Mouse (Mus musculus): ENCODE measurements around the gene Perp. TPM values are rescaled to one million over a fixed set of nuclear protein-coding genes. Genes with fewer than 3 reads are reported as not detected.

Perp gene
- polyA plus RNA-seq, 1 experiment from 2014 or later = 10.7 TPM

DNA sequence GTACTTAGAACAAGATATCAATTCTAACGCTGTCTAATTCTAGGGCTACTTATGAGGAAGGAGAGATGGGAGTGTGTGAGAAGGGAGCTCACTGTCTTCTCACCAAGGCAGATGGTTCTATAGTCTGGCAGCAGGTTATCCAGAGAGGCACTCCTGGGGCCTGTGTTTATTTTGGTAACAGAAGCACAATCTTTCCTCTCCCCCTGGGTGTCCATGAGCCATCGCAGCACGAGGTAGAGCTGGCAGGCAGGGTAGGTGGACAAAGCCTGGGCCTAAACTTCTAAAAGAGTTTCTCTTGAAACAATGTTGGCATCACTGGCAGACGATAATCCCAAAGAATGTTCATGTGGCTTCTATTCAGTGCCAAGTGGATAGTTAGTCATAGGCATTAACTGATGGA lies 18.5 kb downstream of the Perp start:
- no peaks in the 10 kb centered on the region for H3K9me3 ChIP-seq (replicated peaks)
- H3K4me1 ChIP-seq (replicated peaks) = peaks cover 7% of the 10 kb centered on the region
- H3K4me2 ChIP-seq = no peak overlapping the region
- no peaks in the 10 kb centered on the region for H3K27me3 ChIP-seq
- H3K9ac ChIP-seq = no peak overlapping the region
- H3K36me3 ChIP-seq = no peaks in the 10 kb centered on the region
- no peak overlapping the region for H3K4me3 ChIP-seq (replicated peaks)
- no peak overlapping the region for H3K27ac ChIP-seq
- 72% methylated on average over 4 of the region's 4 CpGs for WGBS (ENCODE audit: insufficient replicate concordance)
- DNase-seq (no peak), ATAC-seq (ENCODE audit: low read depth) (no peak)

DNA sequence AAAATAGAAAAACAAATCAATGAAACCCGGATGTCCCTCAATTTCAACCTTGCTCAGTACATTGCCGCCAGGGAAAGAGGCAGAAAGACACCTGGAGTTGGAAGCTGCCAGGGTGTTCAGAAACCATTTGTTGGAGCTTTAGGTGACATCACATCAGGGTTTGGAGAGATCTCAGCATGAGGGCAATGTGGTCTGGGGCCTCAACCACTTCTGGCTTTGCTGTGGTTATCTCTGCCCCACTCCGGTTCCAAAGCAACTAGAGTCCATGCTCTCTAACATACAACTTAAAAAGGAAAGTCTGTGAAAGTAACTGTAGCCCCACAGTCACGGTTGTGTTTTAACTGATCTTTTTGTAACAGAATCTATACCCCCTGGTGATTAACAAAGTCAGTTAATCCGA lies 19.9 kb downstream of the Perp start:
- no peak for DNase-seq
- H3K4me3 ChIP-seq (replicated peaks) = no peak overlapping the region
- ATAC-seq (ENCODE audit: low read depth) = no peak
- H3K9me3 ChIP-seq (replicated peaks) = no peaks in the 10 kb centered on the region
- peaks cover 4% of the 10 kb centered on the region for H3K4me1 ChIP-seq (replicated peaks)
- WGBS (ENCODE audit: insufficient replicate concordance) = 33% methylated on average over 5 of the region's 5 CpGs
- no peaks in the 10 kb centered on the region for H3K36me3 ChIP-seq
- no peak overlapping the region for H3K27ac ChIP-seq
- no peaks in the 10 kb centered on the region for H3K27me3 ChIP-seq
- H3K4me2 ChIP-seq = no peak overlapping the region
- no peak overlapping the region for H3K9ac ChIP-seq

- H3K9me3 ChIP-seq (replicated peaks) = no peaks in the 10 kb centered on the region
- ATAC-seq (ENCODE audit: low read depth) (peak; percentile 67; the same call in 1 of the 2 replicates), DNase-seq (no peak)
- peaks cover 17% of the 10 kb centered on the region for H3K4me1 ChIP-seq (replicated peaks)
- H3K4me3 ChIP-seq (replicated peaks) = no peak overlapping the region
- H3K27ac ChIP-seq = no peak overlapping the region
- 11% methylated on average over 2 of the region's 2 CpGs for WGBS (ENCODE audit: insufficient replicate concordance)
- no peak overlapping the region for H3K9ac ChIP-seq
- no peaks in the 10 kb centered on the region for H3K36me3 ChIP-seq
- no peak overlapping the region for H3K4me2 ChIP-seq
- no peaks in the 10 kb centered on the region for H3K27me3 ChIP-seq
Observed at GRCm38 (mm10) chr10:18870990-18871389, 26.2 kb downstream of the Perp start.

- DNase-seq (no peak), ATAC-seq (ENCODE audit: low read depth) (no peak)
- Histone ChIP-seq H3K36me3 (no peaks in the 10 kb centered on the region), H3K27me3 (no peaks in the 10 kb centered on the region), H3K4me2 (no peak overlapping the region), H3K4me3 (replicated peaks) (no peak overlapping the region), H3K4me1 (replicated peaks) (peaks cover 10% of the 10 kb centered on the region), H3K27ac (no peak overlapping the region), H3K9me3 (replicated peaks) (no peaks in the 10 kb centered on the region), H3K9ac (no peak overlapping the region)
- 56% methylated on average over 1 of the region's 1 CpGs for WGBS (ENCODE audit: insufficient replicate concordance)
Observed at GRCm38 (mm10) chr10:18876211-18876610, 31.4 kb downstream of the Perp start.

DNA sequence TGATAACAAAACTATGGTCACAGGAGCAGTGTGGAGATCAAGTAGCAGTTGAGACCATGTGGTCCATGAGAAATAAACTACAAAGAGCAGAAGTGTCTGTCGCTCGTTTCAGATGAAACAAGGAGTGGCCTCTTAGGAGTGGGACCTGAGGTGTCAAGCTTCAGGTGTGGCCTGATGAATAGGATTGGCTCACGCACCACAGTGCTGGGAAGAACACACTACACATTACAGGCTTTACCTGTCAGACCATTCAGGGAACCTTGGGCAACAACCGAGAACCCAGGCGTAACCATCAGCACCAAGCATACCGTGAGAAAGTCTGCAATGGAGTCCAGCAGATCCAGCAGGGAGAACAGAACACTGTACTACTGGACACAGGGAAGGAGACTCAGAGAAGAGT lies 33.3 kb downstream of the Perp start:
- no peak for ATAC-seq (ENCODE audit: low read depth)
- no peak for DNase-seq
- Histone ChIP-seq H3K36me3 (no peaks in the 10 kb centered on the region), H3K9me3 (replicated peaks) (no peaks in the 10 kb centered on the region), H3K4me3 (replicated peaks) (no peak overlapping the region), H3K27ac (no peak overlapping the region), H3K4me1 (replicated peaks) (peaks cover 8% of the 10 kb centered on the region), H3K27me3 (no peaks in the 10 kb centered on the region), H3K4me2 (no peak overlapping the region), H3K9ac (no peak overlapping the region)
- WGBS (ENCODE audit: insufficient replicate concordance) = 74% methylated on average over 6 of the region's 6 CpGs

GRCm38 (mm10) chr10:18879160-18879559 lies 34.3 kb downstream of the Perp start:
- peaks cover 8% of the 10 kb centered on the region for H3K4me1 ChIP-seq (replicated peaks)
- H3K9ac ChIP-seq = no peak overlapping the region
- no peak overlapping the region for H3K27ac ChIP-seq
- 63% methylated on average over 4 of the region's 4 CpGs for WGBS (ENCODE audit: insufficient replicate concordance)
- H3K9me3 ChIP-seq (replicated peaks) = no peaks in the 10 kb centered on the region
- no peaks in the 10 kb centered on the region for H3K27me3 ChIP-seq
- H3K4me3 ChIP-seq (replicated peaks) = no peak overlapping the region
- H3K4me2 ChIP-seq = no peak overlapping the region
- ATAC-seq (ENCODE audit: low read depth) (no peak), DNase-seq (no peak)
- H3K36me3 ChIP-seq = no peaks in the 10 kb centered on the region

DNA sequence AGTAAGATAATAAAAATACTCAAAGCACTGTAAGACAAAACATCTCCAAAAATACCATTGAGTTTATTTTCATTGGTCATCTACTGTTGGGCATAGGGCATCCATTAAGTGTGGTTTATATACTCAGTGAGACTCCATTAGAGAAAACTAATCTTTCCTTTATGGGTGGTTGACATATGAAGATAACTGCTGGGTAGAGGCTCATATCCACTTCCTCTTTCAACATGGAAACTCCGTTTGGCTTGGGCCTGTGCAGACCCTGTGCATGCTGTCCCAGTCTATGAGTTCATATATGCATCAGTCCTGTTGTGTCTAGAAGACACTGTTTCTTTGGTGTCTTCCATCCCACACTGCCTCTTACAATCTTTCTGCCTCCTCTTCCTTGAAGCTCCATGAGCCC lies 34.9 kb downstream of the Perp start:
- H3K36me3 ChIP-seq = no peaks in the 10 kb centered on the region
- no peaks in the 10 kb centered on the region for H3K27me3 ChIP-seq
- H3K27ac ChIP-seq = no peak overlapping the region
- ATAC-seq (ENCODE audit: low read depth) = no peak
- H3K4me3 ChIP-seq (replicated peaks) = no peak overlapping the region
- 27% methylated on average over 1 of the region's 1 CpGs for WGBS (ENCODE audit: insufficient replicate concordance)
- no peak for DNase-seq
- no peak overlapping the region for H3K9ac ChIP-seq
- H3K4me1 ChIP-seq (replicated peaks) = peaks cover 6% of the 10 kb centered on the region
- H3K9me3 ChIP-seq (replicated peaks) = no peaks in the 10 kb centered on the region
- H3K4me2 ChIP-seq = no peak overlapping the region

- WGBS (ENCODE audit: insufficient replicate concordance) = 69% methylated on average over 1 of the region's 1 CpGs
- H3K9me3 ChIP-seq (replicated peaks) = no peaks in the 10 kb centered on the region
- no peak overlapping the region for H3K9ac ChIP-seq
- no peak overlapping the region for H3K4me3 ChIP-seq (replicated peaks)
- H3K4me2 ChIP-seq = no peak overlapping the region
- H3K4me1 ChIP-seq (replicated peaks) = no peaks in the 10 kb centered on the region; the same call in 1 of the 2 replicates
- no peak for DNase-seq
- ATAC-seq (ENCODE audit: low read depth) = no peak
- H3K27ac ChIP-seq = no peak overlapping the region
- H3K36me3 ChIP-seq = no peaks in the 10 kb centered on the region
- no peaks in the 10 kb centered on the region for H3K27me3 ChIP-seq
Observed at GRCm38 (mm10) chr10:18882190-18882589, 37.4 kb downstream of the Perp start.

- DNase-seq (no peak), ATAC-seq (ENCODE audit: low read depth) (no peak)
- no peak overlapping the region for H3K27ac ChIP-seq
Observed at GRCm38 (mm10) chr10:18886918-18887625, 42.3 kb downstream of the Perp start.

GRCm38 (mm10) chr10:18888751-18889150 lies 43.9 kb downstream of the Perp start:
- H3K27ac ChIP-seq = no peak overlapping the region
- ATAC-seq (ENCODE audit: low read depth) (no peak), DNase-seq (no peak)
- no peaks in the 10 kb centered on the region for H3K36me3 ChIP-seq
- no peak overlapping the region for H3K4me2 ChIP-seq
- H3K4me3 ChIP-seq (replicated peaks) = no peak overlapping the region
- no peaks in the 10 kb centered on the region for H3K9me3 ChIP-seq (replicated peaks)
- peaks cover 10% of the 10 kb centered on the region for H3K4me1 ChIP-seq (replicated peaks)
- H3K27me3 ChIP-seq = no peaks in the 10 kb centered on the region
- WGBS (ENCODE audit: insufficient replicate concordance) = 78% methylated on average over 1 of the region's 1 CpGs
- H3K9ac ChIP-seq = no peak overlapping the region

More at GRCm38 (mm10) chr10:18886918-18887625, 42.3 kb downstream of the Perp start:
- H3K36me3 ChIP-seq = no peaks in the 10 kb centered on the region
- no peak overlapping the region for H3K4me2 ChIP-seq
- H3K9ac ChIP-seq = no peak overlapping the region
- H3K4me3 ChIP-seq (replicated peaks) = no peak overlapping the region
- no peaks in the 10 kb centered on the region for H3K9me3 ChIP-seq (replicated peaks)
- H3K27me3 ChIP-seq = no peaks in the 10 kb centered on the region
- WGBS (ENCODE audit: insufficient replicate concordance) = 20% methylated on average over 4 of the region's 4 CpGs
- H3K4me1 ChIP-seq (replicated peaks) = peaks cover 10% of the 10 kb centered on the region

DNA sequence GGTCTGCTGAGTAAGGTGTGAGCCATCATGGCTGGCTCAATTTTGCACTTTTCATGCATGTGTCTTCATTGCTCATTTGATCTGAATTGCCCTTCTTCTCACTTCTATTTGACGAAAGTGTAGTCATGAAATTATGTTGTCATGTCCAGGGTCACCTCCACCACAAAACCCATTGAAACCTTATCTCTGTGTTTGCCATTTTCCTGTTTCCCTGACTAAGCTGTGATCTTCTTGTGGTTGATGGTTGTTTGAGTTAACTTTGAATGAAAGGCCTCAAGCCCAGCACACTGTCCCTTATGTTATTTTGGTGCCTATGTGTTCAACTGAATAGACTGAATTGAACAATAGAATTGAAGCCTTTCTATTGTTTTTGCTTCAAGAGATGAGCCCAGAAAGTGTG lies 44.4 kb downstream of the Perp start:
- Histone ChIP-seq H3K9ac (no peak overlapping the region), H3K27ac (no peak overlapping the region), H3K4me1 (replicated peaks) (peaks cover 10% of the 10 kb centered on the region), H3K9me3 (replicated peaks) (no peaks in the 10 kb centered on the region), H3K4me2 (no peak overlapping the region), H3K27me3 (no peaks in the 10 kb centered on the region), H3K4me3 (replicated peaks) (no peak overlapping the region), H3K36me3 (no peaks in the 10 kb centered on the region)
- no peak for DNase-seq
- no peak for ATAC-seq (ENCODE audit: low read depth)
- WGBS (ENCODE audit: insufficient replicate concordance) = 21% methylated on average over 1 of the region's 1 CpGs

DNA sequence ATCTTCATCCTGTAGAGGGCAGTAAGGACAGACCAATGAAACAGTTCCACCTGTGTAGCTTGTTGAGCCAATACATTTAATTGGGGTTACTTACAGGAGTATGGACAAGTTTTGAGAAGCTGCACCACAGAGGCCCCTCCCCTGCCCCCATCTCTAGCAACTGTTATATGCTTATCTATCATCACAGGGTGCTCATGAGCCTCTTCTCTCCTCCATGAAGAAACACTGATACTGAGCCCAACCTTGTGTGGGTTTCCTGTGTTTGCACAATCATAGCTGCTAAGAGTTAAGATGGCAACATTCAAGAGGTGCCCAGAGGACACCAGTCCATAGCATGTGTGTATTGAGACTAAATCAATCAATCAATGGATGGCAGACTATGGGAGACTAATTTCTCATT lies 46.3 kb downstream of the Perp start:
- DNase-seq = no peak
- Histone ChIP-seq H3K9me3 (replicated peaks) (no peaks in the 10 kb centered on the region), H3K4me2 (no peak overlapping the region), H3K27ac (no peak overlapping the region), H3K9ac (no peak overlapping the region), H3K36me3 (no peaks in the 10 kb centered on the region), H3K27me3 (no peaks in the 10 kb centered on the region), H3K4me3 (replicated peaks) (no peak overlapping the region), H3K4me1 (replicated peaks) (peaks cover 10% of the 10 kb centered on the region)
- peak; percentile 77 for ATAC-seq (ENCODE audit: low read depth)
